Mouse (Mus musculus): ENCODE results near the gene Ppp1r21. TPM values are rescaled to one million over a fixed set of nuclear protein-coding genes. Genes with fewer than 3 reads are reported as not detected.
A peak's percentile ranks its signal among the peaks of the same experiment; 100 is the strongest.

Gene Ppp1r21
- total RNA-seq, 2 experiments from 2014 or later, result 8.1 to 16.3 TPM

- no peak for ATAC-seq (replicated peaks; ENCODE audit: low FRiP score, poor library complexity, severe bottlenecking)
Measured at GRCm38 (mm10) chr17:88563611-88564010, 33.7 kb downstream of the Ppp1r21 start.

GRCm38 (mm10) chr17:88569807-88570540 is 40.1 kb downstream of the Ppp1r21 start:
- ATAC-seq (replicated peaks; ENCODE audit: low FRiP score, poor library complexity, severe bottlenecking), result no peak

- ATAC-seq (replicated peaks; ENCODE audit: low FRiP score, poor library complexity, severe bottlenecking), result no peak
Measured at GRCm38 (mm10) chr17:88570784-88571183, 40.9 kb downstream of the Ppp1r21 start.

GRCm38 (mm10) chr17:88574811-88575210 is 44.9 kb downstream of the Ppp1r21 start:
- ATAC-seq (replicated peaks; ENCODE audit: low FRiP score, poor library complexity, severe bottlenecking), result no peak

- ATAC-seq (replicated peaks; ENCODE audit: low FRiP score, poor library complexity, severe bottlenecking), result no peak
Measured at GRCm38 (mm10) chr17:88578522-88579242, 48.8 kb downstream of the Ppp1r21 start.

- ATAC-seq (replicated peaks; ENCODE audit: low FRiP score, poor library complexity, severe bottlenecking), result no peak
Measured at GRCm38 (mm10) chr17:88580556-88580955, 50.6 kb downstream of the Ppp1r21 start.

- no peak for ATAC-seq (replicated peaks; ENCODE audit: low FRiP score, poor library complexity, severe bottlenecking)
Measured at GRCm38 (mm10) chr17:88581511-88582021, 51.6 kb downstream of the Ppp1r21 start.

- ATAC-seq (replicated peaks; ENCODE audit: low FRiP score, poor library complexity, severe bottlenecking), result no peak
Measured at GRCm38 (mm10) chr17:88582999-88583398, 53.1 kb downstream of the Ppp1r21 start.

- no peak for ATAC-seq (replicated peaks; ENCODE audit: low FRiP score, poor library complexity, severe bottlenecking)
Measured at GRCm38 (mm10) chr17:88583411-88583810, 53.5 kb downstream of the Ppp1r21 start.

- ATAC-seq (replicated peaks; ENCODE audit: low FRiP score, poor library complexity, severe bottlenecking), result no peak
Measured at GRCm38 (mm10) chr17:88587371-88587770, 57.5 kb downstream of the Ppp1r21 start.

GRCm38 (mm10) chr17:88588228-88588627 is 58.3 kb downstream of the Ppp1r21 start:
- no peak for ATAC-seq (replicated peaks; ENCODE audit: low FRiP score, poor library complexity, severe bottlenecking)

GRCm38 (mm10) chr17:88590251-88590650 is 60.3 kb downstream of the Ppp1r21 start:
- no peak for ATAC-seq (replicated peaks; ENCODE audit: low FRiP score, poor library complexity, severe bottlenecking)

GRCm38 (mm10) chr17:88595071-88595470 is 65.2 kb downstream of the Ppp1r21 start:
- no peak for ATAC-seq (replicated peaks; ENCODE audit: low FRiP score, poor library complexity, severe bottlenecking)

GRCm38 (mm10) chr17:88596068-88596467 is 66.2 kb downstream of the Ppp1r21 start:
- ATAC-seq (replicated peaks; ENCODE audit: low FRiP score, poor library complexity, severe bottlenecking), result no peak

GRCm38 (mm10) chr17:88596544-88597221 is 66.8 kb downstream of the Ppp1r21 start:
- ATAC-seq (replicated peaks; ENCODE audit: low FRiP score, poor library complexity, severe bottlenecking), result 0 out of 2 replicates have a peak, but pooled peaks have one; percentile 52

- no peak for ATAC-seq (replicated peaks; ENCODE audit: low FRiP score, poor library complexity, severe bottlenecking)
Measured at GRCm38 (mm10) chr17:88597222-88598055, 67.5 kb downstream of the Ppp1r21 start, which contains the start of gene Ston1. Ston1 (plus strand) TSS chr17:88597684.

GRCm38 (mm10) chr17:88598056-88598420 is 68.1 kb downstream of the Ppp1r21 start:
- no peak for ATAC-seq (replicated peaks; ENCODE audit: low FRiP score, poor library complexity, severe bottlenecking)

- ATAC-seq (replicated peaks; ENCODE audit: low FRiP score, poor library complexity, severe bottlenecking), result no peak
Measured at GRCm38 (mm10) chr17:88598570-88599368, 68.9 kb downstream of the Ppp1r21 start.
